Mouse (Mus musculus) cerebellum, postnatal 4 days (tissue): ENCODE data around the gene Zfp346.
A peak's percentile ranks its signal among the peaks of the same experiment; 100 is the strongest.

ENCODE experiments used
- DNase-seq, 2 experiments: peaks; one replicate each; pipeline ENCODE4 v3.0.0; 2022; ENCODE audit warnings: low spot score in 2 of 2, mixed read lengths in 1 of 2

Gene Zfp346

DNA sequence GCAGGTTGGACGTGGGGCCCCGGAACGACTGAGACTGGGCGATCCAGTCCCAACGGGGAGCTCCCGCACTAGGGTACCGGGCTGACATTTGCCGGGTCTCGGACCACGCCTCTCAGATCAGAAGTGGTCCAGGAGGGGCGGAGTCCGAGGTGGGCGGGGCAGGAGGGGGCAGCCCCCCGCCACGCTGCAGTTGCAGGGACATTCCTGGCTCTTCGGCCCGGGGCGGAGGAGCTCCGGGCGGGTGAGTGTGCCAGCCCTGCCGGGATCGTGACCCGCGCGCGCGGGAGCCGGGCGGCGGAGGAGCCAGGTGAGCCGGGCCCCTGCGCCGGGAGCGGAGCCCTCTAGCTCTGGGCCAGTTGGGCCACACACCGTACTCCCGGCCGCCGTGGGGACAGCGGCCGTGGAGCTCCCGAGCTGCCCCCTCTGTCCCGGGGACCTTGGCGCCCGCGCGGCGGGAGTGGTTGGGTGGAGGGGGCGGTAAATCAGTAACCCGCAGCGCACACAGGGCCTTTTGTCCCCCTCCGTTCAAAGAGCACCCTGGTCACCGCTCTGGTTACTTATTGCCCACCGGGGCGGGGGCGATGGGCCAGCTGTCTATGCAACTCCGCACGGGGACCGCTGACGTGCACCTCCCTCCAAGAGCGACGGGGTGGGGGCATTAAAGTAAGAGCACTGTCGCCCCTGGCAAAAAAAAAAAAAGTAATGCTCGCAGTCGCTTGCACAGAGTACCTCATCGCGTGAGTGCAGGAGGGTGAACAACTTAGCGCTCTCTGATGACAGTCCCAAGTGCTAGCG, 47.7 kb downstream of the Zfp346 start, which contains the start of gene Fgfr4:
Fgfr4 (plus strand) TSS at position 20 of the 795 bp plus-strand sequence.
- DNase-seq: peak in 1 of 2 experiments; percentile 17

DNA sequence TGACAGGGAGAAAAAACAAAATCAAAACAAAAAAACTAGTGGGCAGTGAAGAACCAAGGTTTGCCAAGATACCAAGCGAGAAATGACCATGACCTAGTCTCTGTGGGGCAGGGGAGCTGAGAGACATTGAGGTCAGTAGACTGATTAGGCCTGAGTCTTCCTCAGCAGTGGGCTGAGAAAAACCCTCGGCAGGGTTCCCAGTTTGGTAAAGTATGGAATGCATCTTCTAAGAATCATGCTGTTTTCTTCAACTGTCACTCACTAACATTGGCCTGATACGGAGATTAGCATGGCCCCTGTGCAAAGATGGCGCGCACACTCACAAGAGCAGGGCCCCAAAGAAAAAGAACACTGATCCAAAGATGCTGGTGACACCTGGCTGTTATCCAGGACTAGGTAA, 48.8 kb downstream of the Zfp346 start:
- no peak for DNase-seq

DNA sequence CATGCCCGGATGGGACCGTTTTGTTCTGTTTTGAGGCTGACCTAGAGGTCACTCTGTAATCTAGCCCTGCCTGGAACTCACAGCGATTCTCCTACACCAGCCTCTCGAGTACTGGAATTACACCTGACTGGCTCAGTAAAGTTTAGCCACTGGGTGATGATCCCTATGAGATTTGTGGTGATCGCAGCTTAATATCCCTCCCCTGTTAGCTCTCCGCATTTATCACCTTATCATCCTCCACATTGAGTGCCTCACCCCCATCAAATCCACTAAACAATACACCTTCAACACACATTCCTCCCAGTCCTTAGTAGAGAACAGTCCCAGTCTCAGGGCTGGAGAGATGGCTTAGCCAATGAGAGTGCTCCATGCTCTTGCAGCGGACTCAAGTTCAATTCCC, 57.3 kb downstream of the Zfp346 start:
- DNase-seq: no peak

DNA sequence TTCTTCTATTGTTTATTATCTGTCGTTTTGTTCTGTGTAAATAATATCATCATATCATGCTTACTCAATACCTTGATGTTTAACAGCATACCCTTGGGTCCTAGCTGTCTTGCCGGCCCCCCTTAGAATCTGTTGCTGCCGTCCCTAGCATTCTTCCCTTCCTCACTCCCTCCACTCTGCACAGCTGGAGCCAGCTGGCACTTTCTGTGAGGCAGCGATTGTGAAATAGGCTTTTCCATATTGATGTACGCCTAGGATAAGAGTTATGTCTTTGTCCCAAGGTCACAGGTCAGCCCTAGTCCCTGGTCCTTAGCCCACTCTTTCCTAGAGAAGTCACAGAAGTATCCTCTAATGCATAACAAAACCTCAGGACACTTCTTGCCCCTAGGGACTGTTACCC, 58.4 kb downstream of the Zfp346 start:
- no peak for DNase-seq

DNA sequence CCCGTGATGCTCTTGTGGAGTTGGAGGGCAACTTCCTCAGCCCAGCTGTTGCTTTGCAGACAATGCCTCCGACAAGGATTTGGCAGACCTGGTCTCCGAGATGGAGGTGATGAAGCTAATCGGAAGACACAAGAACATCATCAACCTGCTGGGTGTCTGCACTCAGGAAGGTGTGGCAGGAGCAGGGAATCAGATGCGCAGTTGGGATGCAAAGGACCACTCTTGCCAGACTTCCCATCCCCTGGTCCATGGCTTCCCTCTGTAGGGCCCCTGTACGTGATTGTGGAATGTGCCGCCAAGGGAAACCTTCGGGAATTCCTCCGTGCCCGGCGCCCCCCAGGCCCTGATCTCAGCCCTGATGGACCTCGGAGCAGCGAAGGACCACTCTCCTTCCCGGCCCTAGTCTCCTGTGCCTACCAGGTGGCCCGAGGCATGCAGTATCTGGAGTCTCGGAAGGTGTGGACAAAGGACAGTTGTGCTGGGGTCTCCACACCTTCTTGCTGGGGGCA, 60.8 kb downstream of the Zfp346 start:
- DNase-seq: no peak

DNA sequence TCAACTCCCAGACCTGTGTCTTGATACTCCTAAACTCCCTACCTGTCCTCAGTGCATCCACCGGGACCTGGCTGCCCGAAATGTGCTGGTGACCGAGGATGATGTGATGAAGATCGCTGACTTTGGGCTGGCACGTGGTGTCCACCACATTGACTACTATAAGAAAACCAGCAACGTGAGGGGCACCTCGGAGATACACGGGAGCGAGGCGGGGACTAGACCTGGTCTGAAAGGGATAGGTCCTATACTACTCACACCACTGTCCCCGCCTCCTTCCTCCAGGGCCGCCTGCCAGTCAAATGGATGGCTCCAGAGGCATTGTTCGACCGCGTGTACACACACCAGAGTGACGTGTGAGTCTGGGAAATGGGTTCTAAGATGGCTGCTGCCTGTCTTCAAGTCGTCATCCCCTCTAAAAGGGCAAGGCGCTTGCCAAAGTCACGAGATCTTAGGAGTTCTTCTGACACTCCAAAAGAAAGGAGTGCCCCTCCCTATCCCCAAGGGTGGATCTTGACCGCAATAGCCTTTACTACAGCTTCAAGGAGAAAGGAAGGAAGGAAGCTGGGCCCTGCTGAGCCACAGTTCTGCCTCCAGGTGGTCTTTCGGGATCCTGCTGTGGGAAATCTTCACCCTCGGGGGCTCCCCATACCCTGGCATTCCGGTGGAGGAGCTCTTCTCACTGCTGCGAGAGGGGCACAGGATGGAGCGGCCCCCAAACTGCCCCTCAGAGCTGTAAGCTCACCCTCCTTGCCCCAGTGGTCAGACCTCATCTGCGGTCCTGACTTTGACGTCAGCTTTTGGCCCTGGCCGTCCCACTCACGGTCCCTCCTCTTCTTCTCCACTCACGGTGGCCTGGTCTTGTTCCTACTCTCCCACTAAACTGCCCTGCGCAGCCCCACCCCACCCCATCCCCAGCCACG, 62.0 kb downstream of the Zfp346 start:
- DNase-seq: no peak

DNA sequence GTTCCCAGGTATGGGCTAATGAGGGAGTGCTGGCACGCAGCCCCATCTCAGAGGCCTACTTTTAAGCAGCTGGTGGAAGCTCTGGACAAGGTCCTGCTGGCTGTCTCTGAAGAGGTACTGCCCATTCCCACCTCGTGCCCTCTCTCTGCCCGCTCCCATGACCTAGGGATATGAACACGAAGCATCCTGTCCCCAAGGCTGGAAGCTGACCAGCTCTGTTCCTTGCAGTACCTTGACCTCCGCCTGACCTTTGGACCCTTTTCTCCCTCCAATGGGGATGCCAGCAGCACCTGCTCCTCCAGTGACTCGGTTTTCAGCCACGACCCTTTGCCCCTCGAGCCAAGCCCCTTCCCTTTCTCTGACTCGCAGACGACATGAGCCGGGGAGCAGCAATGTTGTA, 62.7 kb downstream of the Zfp346 start:
- DNase-seq: no peak

DNA sequence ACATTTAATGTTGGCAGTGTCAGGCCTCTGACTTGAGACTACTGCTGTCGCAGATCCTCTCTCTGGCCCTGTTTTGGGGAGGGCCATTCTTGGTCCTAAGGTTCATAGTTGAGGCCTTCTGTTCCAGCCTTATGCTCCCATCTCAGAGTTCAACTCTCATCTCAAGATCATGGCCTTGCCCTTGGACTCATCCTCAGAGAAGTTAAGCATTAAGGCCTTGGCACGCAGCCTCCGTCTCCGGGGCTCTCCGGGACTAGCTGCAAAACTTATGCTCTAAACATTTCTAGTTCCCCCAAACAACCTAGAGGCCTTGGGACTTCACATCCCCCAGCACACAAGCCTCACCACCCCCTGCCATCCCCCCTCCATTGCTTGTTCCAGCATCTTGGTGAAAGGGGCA, 63.1 kb downstream of the Zfp346 start:
- no peak for DNase-seq

DNA sequence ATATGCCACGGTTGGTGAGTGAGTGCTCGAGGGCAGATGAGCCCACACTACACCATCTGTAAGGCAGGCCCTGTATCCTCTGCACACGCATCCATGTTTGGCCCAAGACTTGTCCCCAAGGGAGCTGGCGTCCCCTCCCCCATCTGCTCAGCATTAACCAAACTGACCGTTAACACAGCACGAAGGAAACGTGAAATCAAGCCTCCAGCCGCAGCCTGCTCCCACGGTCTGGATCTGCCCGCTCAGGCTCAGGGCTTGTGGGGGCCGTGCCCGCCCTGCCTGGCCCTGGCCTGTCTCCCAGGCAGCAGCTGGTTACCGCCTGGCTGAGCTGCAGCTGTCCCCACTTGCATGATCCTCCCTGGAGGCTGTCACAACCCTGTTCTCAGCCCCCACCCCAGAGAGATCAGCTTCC, 63.9 kb downstream of the Zfp346 start:
- peak; percentile 52 to 82 for DNase-seq

DNA sequence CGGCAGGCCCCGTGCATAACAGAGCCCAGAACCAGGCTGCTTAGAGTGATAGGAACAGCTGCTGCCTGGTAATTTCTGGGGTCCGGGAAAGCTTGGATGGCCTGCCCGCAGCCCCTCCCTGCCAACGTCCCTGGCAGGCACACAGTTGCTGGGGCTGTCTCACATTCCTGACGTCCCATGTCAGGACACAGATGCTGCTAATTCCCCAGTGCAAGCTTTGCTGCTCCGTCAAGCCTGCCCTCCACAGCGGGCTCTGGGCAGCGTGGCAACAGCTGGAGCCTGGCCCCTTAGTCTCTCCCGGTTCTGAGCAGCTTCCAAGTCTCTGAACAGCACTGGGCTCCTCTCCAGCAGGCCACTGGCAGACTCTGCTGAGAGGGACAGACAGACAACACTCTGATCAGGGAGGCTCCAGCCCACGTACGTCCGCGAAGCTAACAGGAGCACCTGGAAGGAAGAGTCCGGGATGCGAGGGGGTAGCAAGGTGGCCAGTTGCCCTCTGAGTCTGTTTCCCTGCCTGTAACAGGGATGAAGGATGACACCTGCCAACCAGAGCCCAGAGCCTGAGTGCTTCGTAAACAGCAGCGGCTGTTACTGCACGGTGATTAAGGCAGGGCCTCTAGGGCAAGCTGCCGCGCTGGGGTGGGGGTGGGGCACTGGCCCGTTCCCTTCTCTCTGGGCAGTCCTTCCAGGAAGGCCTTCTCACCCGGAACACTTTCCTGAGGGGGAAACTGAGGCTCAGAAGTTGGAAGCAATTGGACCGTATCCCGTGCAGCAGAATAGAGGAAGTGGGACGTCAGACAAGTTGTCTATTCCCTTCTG, 66.6 kb downstream of the Zfp346 start:
- DNase-seq: peak; percentile 33 to 75

DNA sequence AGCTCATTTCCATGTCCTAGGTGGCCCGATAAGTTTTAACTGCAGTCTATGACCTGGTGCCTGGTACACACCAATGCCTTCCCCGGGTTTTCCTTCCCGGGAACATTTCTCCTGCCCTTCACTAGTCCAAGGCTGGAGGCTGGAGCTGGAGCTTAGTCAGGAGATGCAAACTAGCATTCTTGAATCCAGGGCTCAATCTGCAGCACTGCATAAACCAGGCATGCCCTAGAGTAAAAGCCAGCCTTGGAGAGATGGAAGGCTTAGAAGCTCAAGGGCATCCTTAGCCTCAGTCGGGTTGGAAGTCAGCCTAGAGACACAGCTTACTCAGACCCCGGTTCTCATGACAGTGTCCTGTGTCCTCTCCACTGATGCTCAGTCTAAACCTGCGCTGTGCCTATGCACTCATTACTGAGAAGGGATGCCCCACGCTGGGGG, 67.2 kb downstream of the Zfp346 start:
- DNase-seq: no peak

DNA sequence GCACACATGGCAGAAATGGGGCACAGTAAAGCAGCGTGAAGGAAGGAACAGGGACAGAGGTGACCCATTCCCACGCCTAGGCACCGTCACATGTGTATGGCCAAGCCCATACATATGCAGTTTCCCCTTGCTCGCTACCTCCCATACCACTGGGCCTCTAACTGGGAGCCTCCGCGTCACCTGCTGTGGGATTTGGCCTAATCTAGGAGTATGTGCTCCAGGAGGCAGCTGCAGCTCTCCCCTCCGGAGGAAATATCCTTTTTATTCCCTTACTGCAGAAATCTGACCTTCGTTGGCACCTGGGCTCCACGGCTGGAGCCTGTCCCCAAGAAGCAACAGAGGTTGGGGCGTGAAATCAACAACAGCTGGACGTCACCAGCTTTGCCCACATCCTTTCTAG, 69.2 kb downstream of the Zfp346 start:
- DNase-seq: no peak

DNA sequence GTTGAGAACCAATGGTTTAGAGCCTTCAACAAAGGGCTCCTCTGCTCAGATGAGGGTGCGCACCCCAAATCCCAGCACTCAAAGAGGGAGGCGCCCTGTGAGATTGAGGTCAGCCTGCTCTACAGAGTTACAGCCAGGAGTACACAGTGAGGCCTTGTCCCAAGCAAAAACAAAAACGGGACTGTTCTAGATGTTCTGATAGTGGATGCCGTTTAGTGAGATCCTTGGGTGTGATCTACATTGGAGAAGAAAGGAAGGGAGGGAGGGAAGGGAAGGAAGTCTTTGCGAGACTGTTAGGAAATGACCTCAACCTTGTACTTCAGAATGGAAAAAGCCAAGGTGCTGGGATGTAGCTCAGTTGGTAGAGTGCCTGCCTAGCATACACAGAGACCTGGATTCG, 71.2 kb downstream of the Zfp346 start:
- no peak for DNase-seq

DNA sequence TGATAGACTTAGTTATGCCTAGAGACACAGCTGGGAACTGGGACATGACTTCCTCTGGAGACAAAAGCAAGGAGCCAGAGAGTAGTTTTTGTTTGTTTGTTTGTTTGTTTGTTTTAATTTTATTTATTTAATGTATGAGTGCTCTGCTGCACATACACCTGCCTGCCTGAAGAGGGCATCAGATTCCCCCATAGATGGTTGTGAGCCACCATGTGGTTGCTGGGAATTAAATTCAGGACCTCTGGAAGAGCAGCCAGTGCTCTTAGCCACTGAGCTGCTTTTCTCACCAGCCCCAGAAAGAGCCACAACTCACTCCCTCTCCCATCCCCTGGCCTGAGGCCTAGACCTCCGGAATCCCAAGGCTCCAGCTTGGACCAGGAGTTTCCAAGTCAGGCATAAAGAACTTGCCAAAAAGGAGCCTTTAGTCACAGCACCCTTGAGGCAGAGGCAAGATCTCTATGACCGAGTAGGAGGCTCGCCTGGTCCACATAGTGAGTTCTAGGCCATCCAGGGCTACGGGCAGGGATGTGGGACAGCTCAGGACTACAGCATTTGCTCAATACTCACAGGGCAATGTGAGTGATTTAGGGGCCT, 72.9 kb downstream of the Zfp346 start:
- no peak for DNase-seq

DNA sequence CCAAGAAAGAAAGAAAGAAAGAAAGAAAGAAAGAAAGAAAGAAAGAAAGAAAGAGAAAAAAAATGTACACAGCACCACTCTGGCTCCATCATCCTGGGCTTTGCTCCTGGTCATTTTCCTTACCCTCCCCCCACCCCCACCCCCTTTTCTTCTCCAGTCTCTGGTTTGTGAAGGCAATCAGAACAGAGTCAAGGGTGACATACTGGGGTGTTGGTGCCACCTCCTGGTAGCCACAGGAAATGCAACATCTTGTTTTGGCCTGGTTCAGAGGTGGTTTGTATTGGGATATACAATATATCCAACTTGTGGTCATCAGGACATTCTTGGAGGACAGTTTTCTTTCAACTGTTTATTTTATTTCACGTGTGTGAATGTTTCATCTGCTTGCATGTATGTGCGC, 73.4 kb downstream of the Zfp346 start:
- DNase-seq: peak; percentile 70 to 82

DNA sequence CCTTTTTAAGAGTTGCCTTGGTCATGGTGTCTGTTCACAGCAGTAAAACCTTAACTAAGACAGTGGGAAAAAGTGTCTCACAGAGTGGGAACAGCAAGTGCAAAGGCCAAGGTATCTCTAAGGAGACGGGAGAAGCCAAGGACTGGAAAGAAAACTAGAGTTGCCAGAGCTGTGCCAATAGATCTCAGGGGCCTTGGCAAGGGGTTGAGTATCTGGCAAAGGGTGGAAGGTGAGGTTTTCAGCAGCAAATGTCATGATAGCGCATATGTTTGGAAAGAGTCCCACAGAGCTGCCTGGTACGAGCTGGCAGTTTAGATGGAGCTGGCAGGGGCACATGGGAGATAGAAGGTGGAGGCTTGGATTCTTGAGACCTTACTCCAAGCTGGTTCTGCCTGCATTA, 74.5 kb downstream of the Zfp346 start:
- DNase-seq: no peak

DNA sequence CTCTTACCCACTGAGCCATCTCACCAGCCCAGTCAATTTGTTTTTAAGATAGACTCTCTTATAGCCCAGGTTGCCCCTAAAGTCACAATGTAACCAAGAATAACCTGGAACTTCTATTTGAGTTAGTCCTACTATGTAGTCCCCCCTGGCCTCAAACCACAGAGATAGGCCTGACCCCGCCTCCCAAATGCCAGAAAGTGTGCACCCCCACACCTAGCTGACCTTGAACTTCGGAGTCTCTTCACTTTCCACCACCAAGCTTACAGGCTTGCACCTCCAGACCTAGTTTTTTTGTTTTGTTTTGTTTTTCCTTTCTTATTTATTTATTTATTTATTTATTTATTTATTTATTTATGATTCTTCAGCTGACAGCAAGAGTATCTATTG, 76.7 kb downstream of the Zfp346 start:
- no peak for DNase-seq

DNA sequence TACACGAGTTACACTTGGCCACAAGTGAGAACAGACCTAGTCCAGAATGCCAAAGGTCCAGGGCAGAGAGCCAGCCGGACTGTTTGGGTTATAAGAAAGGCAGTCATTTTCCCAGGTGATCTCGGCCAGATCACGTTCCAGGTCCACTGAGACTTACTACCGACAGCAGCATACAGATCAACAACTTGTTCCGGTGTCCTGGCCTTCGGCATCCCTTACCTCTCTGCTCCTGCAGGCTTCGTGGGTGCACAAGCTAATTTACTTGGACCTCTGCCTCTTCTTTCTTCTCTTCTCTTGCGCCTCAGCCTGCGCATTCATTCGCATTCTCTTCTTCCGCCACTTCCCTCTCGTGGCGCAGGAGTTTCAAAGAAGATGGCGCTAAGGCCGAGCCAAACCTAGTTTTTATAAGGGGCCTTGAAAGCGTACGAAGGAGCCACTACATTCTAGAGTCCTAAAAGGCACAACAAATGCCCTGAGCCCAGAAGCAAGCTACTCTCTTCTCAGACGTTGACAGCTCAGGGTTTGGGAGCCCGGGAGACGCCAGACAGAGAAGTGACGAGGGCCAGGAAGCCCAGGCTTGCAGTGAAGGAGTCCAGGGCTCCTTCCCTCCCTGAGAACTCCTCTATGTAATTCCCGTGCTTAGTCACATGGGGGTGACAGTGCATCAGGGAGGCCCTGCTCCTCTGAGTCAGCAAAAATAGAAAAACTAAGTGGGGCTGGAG, 77.2 kb downstream of the Zfp346 start:
- peak in 1 of 2 experiments; percentile 59 for DNase-seq

DNA sequence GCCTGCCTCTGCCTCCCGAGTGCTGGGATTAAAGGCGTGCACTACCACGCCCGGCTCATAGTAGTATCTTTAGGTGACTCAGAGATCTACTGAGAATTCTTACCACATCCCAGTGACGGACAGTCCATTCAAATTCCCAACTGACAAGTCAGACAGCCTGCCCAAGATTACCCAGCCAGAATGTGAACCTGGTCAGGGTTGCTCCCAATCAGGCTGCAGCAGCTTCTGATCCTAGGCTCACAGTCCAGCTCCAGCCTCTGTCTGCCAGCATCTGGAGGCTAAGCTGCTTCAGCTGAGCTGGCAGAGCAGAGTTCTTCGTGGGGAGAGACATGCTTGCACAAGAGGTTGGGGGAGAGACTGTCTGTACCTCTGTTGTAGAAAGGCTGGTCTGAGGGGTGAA, 78.3 kb downstream of the Zfp346 start:
- DNase-seq: no peak
